Mouse (Mus musculus): ENCODE results near the gene Gm26920. TPM values are rescaled to one million over a fixed set of nuclear protein-coding genes. Genes with fewer than 3 reads are reported as not detected.

Gm26920 gene
- total and polyA plus RNA-seq, 3 experiments = not detected

GRCm38 (mm10) chr7:30062478-30062877 is 27.7 kb downstream of the Gm26920 start:
- DNase-seq (ENCODE audit: extremely low read depth) = peak; percentile 24
- H3K4me3 ChIP-seq (replicated peaks in 1 of 3; ENCODE audit: low read depth in 2 of 3, low read length in 2 of 3, poor library complexity in 1 of 3) = no peak overlapping the region
- no peak overlapping the region for H3K9ac ChIP-seq (ENCODE audit: insufficient read depth, low read depth)
- no peak overlapping the region for H3K4me2 ChIP-seq (ENCODE audit: insufficient read depth, low read depth, poor library complexity, severe bottlenecking)
- dilution Hi-C loops (cut with MboI; ENCODE audit: extremely low pct_ligation_motif_present, extremely low pct_unique_long_range_greater_than_20kb, low sequenced_read_pairs) (no loop called here), in situ Hi-C loops (cut with MboI; ENCODE audit: low pct_ligation_motif_present, low pct_unique_long_range_greater_than_20kb, low sequenced_read_pairs) (no loop called here)
- no peaks in the 10 kb centered on the region for H3K4me1 ChIP-seq (ENCODE audit: control insufficient read depth in 1 of 2, insufficient read depth in 2 of 2)
- TF ChIP-seq SMC3 (IDR thresholded peaks at IDR 0.05; ENCODE audit: low read depth, low read length) (peak; percentile 44), EP300 (IDR thresholded peaks at IDR 0.05; ENCODE audit: low read length) (no peak), CTCF (conservative IDR thresholded peaks at IDR 0.05 in 1 of 2, IDR thresholded peaks at IDR 0.05 in 1 of 2; ENCODE audit: low read depth in 2 of 2, low read length in 2 of 2) (peak; percentile 39 to 57; a peak in 3 of 4 replicates), RAD21 (IDR thresholded peaks at IDR 0.05; ENCODE audit: low read depth, low read length) (peak; percentile 34)
- H3K36me3 ChIP-seq (replicated peaks in 1 of 2; ENCODE audit: control insufficient read depth in 1 of 2, insufficient read depth in 1 of 2, low read length in 1 of 2) = peaks cover 57 to 85% of the 10 kb centered on the region in 2 experiments
- no peak overlapping the region for H3K27ac ChIP-seq (ENCODE audit: insufficient read depth, low read depth)
- no peaks in the 10 kb centered on the region for H3K27me3 ChIP-seq (replicated peaks)
- no peaks in the 10 kb centered on the region for H3K79me2 ChIP-seq (replicated peaks; ENCODE audit: control insufficient read depth, extremely low read depth, insufficient read depth, poor library complexity, severe bottlenecking)
- H3K9me3 ChIP-seq (replicated peaks; ENCODE audit: low read length) = no peaks in the 10 kb centered on the region

- Histone ChIP-seq H3K4me1 (ENCODE audit: control insufficient read depth in 1 of 2, insufficient read depth in 2 of 2) (no peaks in the 10 kb centered on the region), H3K9ac (ENCODE audit: insufficient read depth, low read depth) (no peak overlapping the region), H3K79me2 (replicated peaks; ENCODE audit: control insufficient read depth, extremely low read depth, insufficient read depth, poor library complexity, severe bottlenecking) (no peaks in the 10 kb centered on the region), H3K4me3 (replicated peaks in 1 of 3; ENCODE audit: low read depth in 2 of 3, low read length in 2 of 3, poor library complexity in 1 of 3) (no peak overlapping the region), H3K27me3 (replicated peaks) (no peaks in the 10 kb centered on the region), H3K27ac (ENCODE audit: insufficient read depth, low read depth) (no peak overlapping the region), H3K4me2 (ENCODE audit: insufficient read depth, low read depth, poor library complexity, severe bottlenecking) (no peak overlapping the region), H3K9me3 (replicated peaks; ENCODE audit: low read length) (no peaks in the 10 kb centered on the region), H3K36me3 (replicated peaks in 1 of 2; ENCODE audit: control insufficient read depth in 1 of 2, insufficient read depth in 1 of 2, low read length in 1 of 2) (peaks cover 58 to 93% of the 10 kb centered on the region in 2 experiments)
- in situ Hi-C loops (cut with MboI; ENCODE audit: low pct_ligation_motif_present, low pct_unique_long_range_greater_than_20kb, low sequenced_read_pairs) = no loop called here
- dilution Hi-C loops (cut with MboI; ENCODE audit: extremely low pct_ligation_motif_present, extremely low pct_unique_long_range_greater_than_20kb, low sequenced_read_pairs) = no loop called here
- TF ChIP-seq UBTF (IDR thresholded peaks at IDR 0.05; ENCODE audit: low read depth, low read length) (no peak), EP300 (IDR thresholded peaks at IDR 0.05; ENCODE audit: low read length) (no peak), POLR2AphosphoS2 (IDR thresholded peaks at IDR 0.05; ENCODE audit: low read depth, low read length) (no peak)
- DNase-seq (ENCODE audit: extremely low read depth) = no peak
Observed at GRCm38 (mm10) chr7:30060341-30060740, 29.9 kb downstream of the Gm26920 start.

GRCm38 (mm10) chr7:30053591-30053990 is 36.6 kb downstream of the Gm26920 start:
- in situ Hi-C loops (cut with MboI; ENCODE audit: low pct_ligation_motif_present, low pct_unique_long_range_greater_than_20kb, low sequenced_read_pairs) = no loop called here
- dilution Hi-C loops (cut with MboI; ENCODE audit: extremely low pct_ligation_motif_present, extremely low pct_unique_long_range_greater_than_20kb, low sequenced_read_pairs) = no loop called here
- Histone ChIP-seq H3K79me2 (replicated peaks; ENCODE audit: control insufficient read depth, extremely low read depth, insufficient read depth, poor library complexity, severe bottlenecking) (no peaks in the 10 kb centered on the region), H3K9me3 (replicated peaks; ENCODE audit: low read length) (no peaks in the 10 kb centered on the region), H3K9ac (ENCODE audit: insufficient read depth, low read depth) (no peak overlapping the region), H3K36me3 (replicated peaks in 1 of 2; ENCODE audit: control insufficient read depth in 1 of 2, insufficient read depth in 1 of 2, low read length in 1 of 2) (peaks cover 14 to 38% of the 10 kb centered on the region in 2 experiments), H3K4me3 (replicated peaks in 1 of 3; ENCODE audit: low read depth in 2 of 3, low read length in 2 of 3, poor library complexity in 1 of 3) (no peak overlapping the region), H3K27ac (ENCODE audit: insufficient read depth, low read depth) (no peak overlapping the region), H3K4me1 (ENCODE audit: control insufficient read depth in 1 of 2, insufficient read depth in 2 of 2) (peaks cover 3 to 19% of the 10 kb centered on the region in 2 experiments), H3K4me2 (ENCODE audit: insufficient read depth, low read depth, poor library complexity, severe bottlenecking) (no peak overlapping the region), H3K27me3 (replicated peaks) (no peaks in the 10 kb centered on the region)
- TF ChIP-seq IRF4 (IDR thresholded peaks at IDR 0.05; ENCODE audit: low read depth, low read length) (0 out of 2 replicates have a peak, but pooled peaks have one; percentile 21), MXI1 (IDR thresholded peaks at IDR 0.05; ENCODE audit: low read depth, low read length) (no peak), ZKSCAN1 (IDR thresholded peaks at IDR 0.05; ENCODE audit: borderline replicate concordance, low read depth, low read length) (no peak), ZNF384 (IDR thresholded peaks at IDR 0.05; ENCODE audit: low read depth, low read length) (peak; percentile 82)
- no peak for DNase-seq (ENCODE audit: extremely low read depth)
